Mouse (Mus musculus) midbrain, postnatal 0 days (tissue): ENCODE measurements at regions not wholly inside any gene's neighbourhood (a gene's known extent, or its start where the extent isn't known, plus 50 kb on each side); places are given as distances from the start of the nearest gene placed in this dataset.

Experiments
- ATAC-seq: fragments of 200-750 bp; cut with Nextera tagmentation; 2 replicates; pipeline ENCODE4 v1.8.0; 2017; ENCODE audit warnings: moderate number of reproducible peaks, mild to moderate bottlenecking, moderate TSS enrichment, moderate library complexity; ENCODE audit not compliant: low FRiP score
- DNase-seq: peaks from one replicate; pipeline ENCODE4 v3.0.0-alpha.2; 2015; ENCODE audit warnings: low spot score
- H3K27ac ChIP-seq: fragments of 300-500 bp; sonication (generic); 2 replicates; pipeline ENCODE4 v1.5.1; 2014; ENCODE audit warnings: low read depth, mild to moderate bottlenecking, low read length, mixed read lengths
- H3K27me3 ChIP-seq: fragments of 300-500 bp; sonication (generic); 2 replicates; pipeline ENCODE4 v1.6.1; 2014; ENCODE audit warnings: low read length, control low read depth, mixed read lengths; ENCODE audit not compliant: insufficient read depth
- H3K36me3 ChIP-seq: fragments of 300-500 bp; sonication (generic); 2 replicates; pipeline ENCODE4 v1.6.1; 2014; ENCODE audit warnings: low read length, control low read depth, mixed read lengths; ENCODE audit not compliant: insufficient read depth
- H3K4me1 ChIP-seq: fragments of 300-500 bp; sonication (generic); 2 replicates; pipeline ENCODE4 v1.6.1; 2014; ENCODE audit warnings: mild to moderate bottlenecking, control low read depth, antibody characterized with exemption, low read length, mixed read lengths; ENCODE audit not compliant: insufficient read depth
- H3K4me2 ChIP-seq: fragments of 300-500 bp; sonication (generic); 2 replicates; pipeline ENCODE4 v1.6.1; 2014; ENCODE audit warnings: low read depth, mild to moderate bottlenecking, low read length, mixed read lengths; ENCODE audit not compliant: poor library complexity, severe bottlenecking
- H3K4me3 ChIP-seq: fragments of 300-500 bp; sonication (generic); 2 replicates; pipeline ENCODE4 v1.5.1; 2014; ENCODE audit warnings: low read depth, mild to moderate bottlenecking, low read length, moderate library complexity
- H3K9ac ChIP-seq: fragments of 300-500 bp; sonication (generic); replicated peaks from 2 replicates; pipeline ENCODE4 v1.6.1; 2014; ENCODE audit warnings: mild to moderate bottlenecking, low read length, moderate library complexity, mixed read lengths; ENCODE audit not compliant: poor library complexity, severe bottlenecking
- H3K9me3 ChIP-seq: fragments of 300-500 bp; sonication (generic); 2 replicates; pipeline ENCODE4 v1.6.1; 2016; ENCODE audit warnings: low read length, control low read depth
- CTCF ChIP-seq: IDR thresholded peaks from 2 replicates; pipeline ENCODE4 v1.5.1; 2016; ENCODE audit warnings: antibody characterized with exemption, mild to moderate bottlenecking
- WGBS: fragments of 180-500 bp; shearing (Covaris S2); extraction: QIAGEN DNeasy Blood & Tissue Kit; methylation state at CpG from one replicate; pipeline ENCODE4 v1.1.7; 2014; 5-methylcytosine and 5-hydroxymethylcytosine counted together

DNA sequence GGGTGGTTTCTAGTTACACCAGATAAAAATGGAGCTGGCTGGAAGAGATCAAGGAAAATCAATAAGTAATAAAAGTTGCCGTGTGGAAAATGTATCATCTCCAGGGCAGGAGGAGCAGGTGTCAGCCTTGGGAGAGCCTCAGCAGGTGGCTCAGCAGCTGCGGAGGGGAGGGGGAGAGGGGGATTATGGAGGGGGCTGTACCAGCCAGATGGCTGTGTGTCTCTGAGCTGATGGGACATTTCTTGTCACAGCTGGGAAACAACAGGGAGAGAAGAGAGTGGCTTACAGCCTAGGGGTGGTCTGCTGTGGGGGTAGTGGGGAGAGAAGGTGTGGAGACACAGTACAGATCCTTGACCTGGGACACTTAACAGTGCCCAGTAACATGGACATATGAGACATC lies 116.5 kb downstream of the Matn1 start:
- ATAC-seq (no peak), DNase-seq (peak; percentile 48)
- no peaks in the 10 kb centered on the region for H3K9me3 ChIP-seq
- H3K4me2 ChIP-seq: no peak overlapping the region
- no peaks in the 10 kb centered on the region for H3K27me3 ChIP-seq
- no peak for TF ChIP-seq CTCF
- H3K4me3 ChIP-seq: no peak overlapping the region
- H3K36me3 ChIP-seq: no peaks in the 10 kb centered on the region
- H3K27ac ChIP-seq: no peak overlapping the region
- H3K4me1 ChIP-seq: no peaks in the 10 kb centered on the region
- no peak overlapping the region for H3K9ac ChIP-seq
- WGBS: 14% methylated on average over 2 of the region's 2 CpGs

DNA sequence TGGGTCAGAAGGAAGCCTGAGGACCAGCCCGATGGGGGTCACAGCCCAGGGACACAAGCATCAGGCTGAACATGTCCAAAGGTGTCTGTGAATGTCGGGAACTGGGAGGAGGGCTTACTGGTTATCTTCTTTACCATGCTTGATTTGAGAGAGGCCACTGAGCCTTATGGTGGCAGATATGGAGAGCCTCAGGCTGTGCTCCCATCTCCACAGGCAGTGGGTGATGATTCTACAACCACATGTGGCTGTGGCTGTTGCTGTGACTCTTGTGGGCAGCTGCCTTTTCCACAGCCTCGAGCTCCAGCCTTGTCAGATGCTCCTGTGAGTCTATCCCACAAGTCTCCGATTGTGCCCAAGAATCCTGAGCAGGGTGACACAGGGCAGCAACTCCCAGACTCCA lies 118.4 kb downstream of the Matn1 start:
- H3K9me3 ChIP-seq: no peaks in the 10 kb centered on the region
- 86% methylated on average over 4 of the region's 4 CpGs for WGBS
- TF ChIP-seq CTCF: no peak

DNA sequence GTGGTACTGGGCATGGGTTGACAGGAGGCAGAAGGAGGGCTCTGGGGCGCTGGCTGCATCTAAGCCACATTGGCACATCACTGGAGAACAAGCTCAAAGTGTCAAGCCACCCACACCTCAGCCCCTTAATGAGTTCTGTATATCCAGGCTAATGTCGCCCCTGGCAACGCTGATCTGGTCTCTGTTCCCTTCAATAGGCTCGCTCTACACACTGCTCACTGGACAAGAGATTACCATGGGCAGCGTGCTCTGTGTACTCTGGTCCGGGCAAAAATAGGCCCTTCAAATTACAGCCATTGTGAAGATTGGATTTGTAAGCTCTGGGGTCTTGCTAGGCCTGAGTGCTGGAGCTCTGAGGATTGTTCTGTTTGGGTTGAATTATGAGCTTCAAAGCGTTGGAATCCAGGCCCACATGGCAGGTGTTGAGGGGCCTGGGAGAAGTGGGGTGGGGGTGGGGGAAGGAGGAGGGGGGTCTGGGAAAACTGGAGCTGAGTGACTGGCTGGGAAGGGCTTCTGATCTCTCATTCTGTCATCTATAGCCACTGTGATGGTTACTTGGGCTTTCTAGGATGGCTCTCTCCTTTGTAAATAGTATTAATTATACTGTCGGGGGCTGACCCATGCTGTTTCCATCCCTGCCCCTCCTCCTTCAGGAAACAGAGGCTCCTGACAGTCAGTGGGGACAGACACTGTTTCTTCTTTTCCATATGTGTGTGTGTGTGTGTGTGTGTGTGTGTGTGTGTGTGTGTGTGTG lies 122.2 kb downstream of the Matn1 start:
- no peaks in the 10 kb centered on the region; the same call in 1 of the 2 replicates for H3K27me3 ChIP-seq
- no peak overlapping the region for H3K9ac ChIP-seq
- no peaks in the 10 kb centered on the region for H3K36me3 ChIP-seq
- 19% methylated on average over 8 of the region's 8 CpGs for WGBS
- ATAC-seq (peak; percentile 82), DNase-seq (peak; percentile 62)
- no peak overlapping the region for H3K27ac ChIP-seq
- TF ChIP-seq CTCF: no peak
- no peaks in the 10 kb centered on the region for H3K9me3 ChIP-seq
- H3K4me3 ChIP-seq: no peak overlapping the region
- H3K4me1 ChIP-seq: no peaks in the 10 kb centered on the region
- H3K4me2 ChIP-seq: no peak overlapping the region

More for the DNA sequence above, 118.4 kb downstream of the Matn1 start:
- H3K4me2 ChIP-seq: no peak overlapping the region
- no peaks in the 10 kb centered on the region for H3K36me3 ChIP-seq
- DNase-seq: no peak
- no peaks in the 10 kb centered on the region for H3K27me3 ChIP-seq
- ATAC-seq: no peak
- H3K4me3 ChIP-seq: no peak overlapping the region
- no peaks in the 10 kb centered on the region for H3K4me1 ChIP-seq
- H3K27ac ChIP-seq: no peak overlapping the region
- no peak overlapping the region for H3K9ac ChIP-seq

DNA sequence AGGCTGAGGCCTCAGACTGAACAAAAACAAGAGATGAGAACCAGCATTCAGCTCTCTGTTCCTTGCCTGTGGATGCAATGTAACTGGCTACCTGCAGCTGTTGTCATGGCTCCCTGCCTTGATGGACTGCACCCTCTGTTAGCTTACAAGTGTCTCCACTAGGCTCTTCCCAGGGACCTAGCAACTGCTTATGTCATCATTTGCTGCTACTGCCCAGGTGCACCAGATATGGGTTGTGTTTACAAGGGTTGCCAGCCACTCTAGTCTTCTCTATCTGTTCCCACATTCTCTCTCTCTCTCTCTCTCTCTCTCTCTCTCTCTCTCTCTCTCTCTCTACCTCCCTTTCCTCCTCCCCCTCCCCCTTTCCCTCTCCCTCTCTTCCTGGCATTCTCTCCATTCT lies 126.4 kb downstream of the Matn1 start:
- H3K27ac ChIP-seq: no peak overlapping the region
- DNase-seq: no peak
- no peaks in the 10 kb centered on the region for H3K4me1 ChIP-seq
- H3K9ac ChIP-seq: no peak overlapping the region
- H3K36me3 ChIP-seq: no peaks in the 10 kb centered on the region
- no peak for ATAC-seq
- no peak for TF ChIP-seq CTCF
- H3K4me2 ChIP-seq: no peak overlapping the region
- no peaks in the 10 kb centered on the region; the same call in 1 of the 2 replicates for H3K9me3 ChIP-seq
- H3K4me3 ChIP-seq: no peak overlapping the region
- no peaks in the 10 kb centered on the region; the same call in 1 of the 2 replicates for H3K27me3 ChIP-seq

DNA sequence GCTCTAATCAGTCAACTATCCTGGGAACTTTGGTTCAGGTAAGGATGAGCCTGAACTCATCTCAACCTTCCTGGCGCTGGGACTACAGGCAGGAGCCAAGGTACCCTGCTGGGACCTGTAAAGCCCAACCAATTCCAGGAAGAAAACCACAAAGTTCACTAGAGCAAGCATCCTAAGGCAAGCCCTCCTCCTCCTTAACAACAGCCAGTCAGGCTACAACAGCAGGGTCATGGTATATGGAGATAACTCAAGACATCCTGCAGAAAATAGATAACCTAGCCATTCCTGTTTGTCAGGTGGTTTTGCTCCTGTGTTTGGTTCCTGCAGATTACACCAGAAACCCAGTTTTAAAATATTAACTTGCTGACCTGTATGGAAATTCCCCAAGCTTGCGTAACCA lies 128.4 kb downstream of the Matn1 start:
- TF ChIP-seq CTCF: no peak
- no peak for ATAC-seq
- no peak overlapping the region for H3K27ac ChIP-seq
- H3K4me1 ChIP-seq: no peaks in the 10 kb centered on the region
- H3K27me3 ChIP-seq: no peaks in the 10 kb centered on the region; the same call in 1 of the 2 replicates
- no peak overlapping the region for H3K4me3 ChIP-seq
- no peaks in the 10 kb centered on the region; the same call in 1 of the 2 replicates for H3K9me3 ChIP-seq
- no peak for DNase-seq
- no peak overlapping the region for H3K4me2 ChIP-seq
- WGBS: 96% methylated on average over 2 of the region's 2 CpGs
- H3K9ac ChIP-seq: no peak overlapping the region
- no peaks in the 10 kb centered on the region for H3K36me3 ChIP-seq

DNA sequence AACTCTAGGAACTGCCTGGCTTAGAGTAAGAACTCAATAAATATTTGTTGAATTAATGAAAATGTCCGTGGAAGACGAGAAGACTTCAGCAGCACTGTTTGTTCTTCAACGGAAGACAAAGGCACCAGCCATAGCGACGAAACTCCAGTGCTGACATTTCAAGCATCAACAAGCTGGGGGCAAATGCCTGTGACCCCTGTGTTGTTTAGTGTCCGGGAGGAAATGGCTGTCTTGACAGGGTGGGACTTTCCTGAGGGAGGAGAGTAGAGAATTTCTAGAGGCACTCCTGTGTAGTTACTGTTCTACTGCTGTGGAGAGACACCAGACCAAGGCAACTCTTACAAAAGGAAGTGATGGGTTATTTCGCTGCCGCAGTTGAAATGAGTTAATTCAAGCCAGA lies 129.2 kb downstream of the Matn1 start:
- H3K27me3 ChIP-seq: no peaks in the 10 kb centered on the region; the same call in 1 of the 2 replicates
- no peak for TF ChIP-seq CTCF
- 44% methylated on average over 8 of the region's 8 CpGs for WGBS

More for the DNA sequence above, 129.2 kb downstream of the Matn1 start:
- H3K4me3 ChIP-seq: no peak overlapping the region
- H3K36me3 ChIP-seq: no peaks in the 10 kb centered on the region
- no peak for ATAC-seq
- no peak for DNase-seq
- H3K27ac ChIP-seq: no peak overlapping the region
- H3K4me2 ChIP-seq: no peak overlapping the region
- no peaks in the 10 kb centered on the region for H3K4me1 ChIP-seq
- no peaks in the 10 kb centered on the region; the same call in 1 of the 2 replicates for H3K9me3 ChIP-seq
- H3K9ac ChIP-seq: no peak overlapping the region
